Mouse (Mus musculus) ovary, postnatal 36 days (tissue): ENCODE data around the gene Stac2.
A peak's percentile ranks its signal among the peaks of the same experiment; 100 is the strongest.

Source experiments
- DNase-seq: peaks from one replicate; pipeline ENCODE4 v3.0.0; 2022; ENCODE audit warnings: low spot score, mixed read lengths

Stac2 gene

DNA sequence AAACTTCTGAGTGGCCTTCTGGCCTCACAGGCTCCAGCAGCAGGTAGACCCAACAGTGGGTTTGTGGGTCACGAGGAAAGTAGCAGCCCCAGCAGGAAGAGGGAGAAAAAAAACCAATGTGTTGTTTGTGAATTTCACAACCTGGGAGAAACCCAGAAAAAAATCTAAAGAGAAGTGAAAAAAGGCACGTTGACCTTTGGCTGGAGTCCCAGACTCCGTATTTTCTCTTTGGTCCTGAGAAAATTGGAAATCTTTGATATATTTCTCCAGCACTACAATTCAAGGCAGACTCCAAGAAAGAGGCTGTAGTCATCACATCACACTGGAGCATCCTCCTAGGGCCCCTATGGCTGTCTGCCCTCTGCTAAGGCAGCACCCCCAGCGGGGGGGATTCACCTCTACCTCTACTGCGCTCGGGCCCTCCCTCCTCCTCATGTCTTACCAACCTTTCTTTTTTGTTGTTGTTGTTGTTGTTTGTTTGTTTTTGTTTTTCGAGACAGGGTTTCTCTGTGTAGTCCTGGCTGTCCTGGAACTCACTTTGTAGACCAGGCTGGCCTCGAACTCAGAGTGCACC, 55.8 kb downstream of the Stac2 start:
- no peak for DNase-seq

DNA sequence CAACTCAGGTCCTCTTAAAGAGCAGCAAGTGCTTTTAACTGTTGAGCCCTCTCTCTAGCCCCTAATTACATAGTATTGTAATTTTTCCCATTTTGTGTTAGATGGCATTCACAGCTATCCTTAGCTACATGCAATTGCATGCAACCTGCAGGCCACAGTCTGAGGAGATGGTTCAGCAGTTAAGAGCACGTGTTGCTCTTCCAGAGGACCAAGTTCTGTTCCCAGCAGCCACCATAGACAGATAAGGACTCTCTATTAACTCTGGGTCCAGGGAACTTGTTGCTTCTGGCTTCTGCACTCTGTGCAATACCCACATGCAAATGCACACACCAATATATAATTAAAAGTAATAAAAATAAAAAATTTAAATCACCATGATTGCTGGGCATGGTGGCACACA, 56.6 kb downstream of the Stac2 start:
- DNase-seq = no peak

DNA sequence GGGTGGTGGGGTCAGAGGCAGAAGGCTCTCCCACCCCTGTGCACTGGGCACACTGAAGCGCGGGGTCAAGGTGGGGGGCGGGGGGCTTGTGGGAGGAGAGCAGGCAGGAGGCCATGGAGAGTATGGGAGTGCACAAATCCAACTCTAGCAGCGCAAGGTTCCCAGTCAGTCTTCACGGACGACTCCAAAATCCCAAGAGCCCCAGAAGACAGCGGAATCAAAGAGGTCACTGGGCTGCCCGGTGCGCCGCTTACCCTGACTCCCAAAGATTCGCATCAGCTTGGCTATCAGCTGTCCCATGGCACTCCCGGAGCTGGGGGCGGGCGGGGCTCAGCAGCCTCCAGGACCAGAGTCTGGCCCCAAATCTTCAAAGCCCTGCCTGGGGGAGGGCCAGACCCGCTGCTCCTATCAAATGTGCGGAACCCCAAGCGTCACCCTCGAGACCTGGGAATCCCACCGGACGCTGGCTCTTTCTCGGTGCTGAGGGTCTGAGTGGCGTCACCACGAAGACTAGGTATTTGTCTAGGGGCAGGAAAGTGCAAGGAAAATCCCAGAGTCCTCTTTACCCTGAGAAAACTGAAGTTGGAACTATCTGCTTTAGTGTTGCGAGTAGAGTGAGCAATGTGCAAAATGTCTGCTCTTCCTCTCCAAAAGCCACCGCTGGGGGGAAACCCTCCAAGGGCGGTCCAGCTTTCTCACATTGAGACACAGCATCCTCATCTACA, 57.5 kb downstream of the Stac2 start, which contains the start of gene Arl5c:
Gene Arl5c, minus strand, starts transcription at position 618 of the 725 bp plus-strand sequence.
- peak; percentile 56 for DNase-seq

DNA sequence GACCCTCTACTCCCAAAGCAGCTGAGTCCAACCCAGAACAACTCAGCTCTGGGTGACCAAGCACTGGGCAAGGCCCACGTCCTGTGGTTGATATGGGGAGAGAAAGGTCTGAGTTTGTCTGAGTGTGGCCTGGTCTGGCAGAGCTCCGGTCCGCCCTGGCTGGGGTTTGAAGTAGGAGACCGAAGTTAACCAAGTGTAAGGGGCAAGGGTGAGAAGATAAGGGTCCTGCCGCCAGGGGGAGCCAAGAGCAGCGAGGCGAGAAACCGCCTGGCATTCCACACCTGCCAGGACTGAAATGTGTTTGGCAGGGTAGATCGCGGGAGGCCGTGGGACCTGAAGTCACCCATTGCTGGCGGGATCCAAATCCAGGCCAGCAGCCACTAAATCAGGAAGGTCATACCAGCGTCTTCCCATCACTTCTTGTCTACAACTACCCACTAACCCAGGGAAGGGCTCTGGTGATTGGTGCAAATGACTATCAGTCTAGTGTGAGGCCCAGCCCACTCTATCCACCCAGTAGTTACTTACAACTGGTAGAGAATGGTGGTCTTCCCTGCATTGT, 58.6 kb downstream of the Stac2 start:
- peak; percentile 80 for DNase-seq

DNA sequence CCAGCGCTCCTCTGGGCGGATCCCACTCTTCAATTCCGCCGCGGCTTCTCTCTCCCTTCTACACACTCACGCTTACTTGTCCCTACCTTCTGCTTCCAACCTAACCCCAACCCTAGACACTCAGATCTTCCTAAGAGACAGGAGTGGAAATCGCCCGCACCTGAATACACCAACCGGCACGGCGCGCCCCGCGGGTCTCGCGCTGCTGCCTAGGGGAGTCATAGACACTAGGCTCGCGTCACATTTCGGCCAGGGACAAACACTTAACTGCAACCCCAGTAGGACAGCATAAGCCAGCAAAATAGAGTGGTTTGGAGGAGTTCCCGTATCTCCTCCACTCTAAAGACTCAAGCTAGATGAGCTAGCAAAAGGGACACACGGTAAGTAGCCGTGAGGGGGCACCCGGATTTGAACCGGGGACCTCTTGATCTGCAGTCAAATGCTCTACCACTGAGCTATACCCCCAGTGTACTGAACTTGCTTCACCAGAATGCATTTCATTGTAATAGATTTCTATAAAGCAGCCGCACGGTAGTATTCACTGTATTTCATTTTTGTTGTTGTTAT, 64.6 kb downstream of the Stac2 start:
- DNase-seq = peak; percentile 85

DNA sequence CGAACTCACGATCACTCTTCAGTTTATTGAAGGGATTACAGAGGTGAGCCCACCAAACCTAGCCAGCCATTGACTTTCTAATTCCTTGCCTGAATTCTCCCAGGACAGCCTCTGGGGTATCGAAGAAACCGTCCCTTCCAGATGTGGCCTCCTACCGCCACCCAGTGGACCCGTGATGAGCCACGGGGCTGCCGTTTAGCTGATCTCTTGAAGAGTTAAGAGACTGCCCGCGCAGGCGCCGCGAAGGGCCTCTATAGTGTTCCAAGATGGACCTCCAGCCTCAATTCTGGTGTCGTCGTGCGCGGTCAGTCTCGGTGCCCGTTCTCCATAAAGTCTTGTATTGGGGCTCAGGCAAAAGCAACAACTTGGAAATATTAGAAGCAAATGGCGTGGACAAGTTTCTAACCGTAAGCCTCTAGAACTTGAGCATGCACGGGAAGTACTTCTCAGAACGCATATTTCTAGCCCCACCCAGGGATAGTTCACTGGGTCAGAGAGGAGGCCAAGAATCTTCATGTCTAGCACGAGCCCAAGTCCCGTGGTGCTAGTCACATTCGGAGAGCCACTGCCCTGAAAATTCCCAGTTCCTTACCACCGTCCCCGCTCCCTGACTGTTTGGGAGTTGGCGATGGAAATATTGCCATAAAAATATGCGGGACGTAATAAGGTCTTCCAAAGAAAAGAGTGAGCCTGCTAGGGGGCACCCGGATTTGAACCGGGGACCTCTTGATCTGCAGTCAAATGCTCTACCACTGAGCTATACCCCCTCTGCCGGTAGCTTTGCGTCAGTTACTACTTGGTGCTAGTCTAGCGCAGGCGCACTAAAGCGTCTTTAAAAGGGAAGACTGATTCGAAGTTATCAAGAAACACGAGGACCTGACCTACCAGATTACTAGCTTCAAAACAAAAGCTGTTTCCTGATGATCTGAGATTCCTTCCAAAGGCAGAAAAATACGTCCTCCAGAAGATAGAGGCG, 65.4 kb downstream of the Stac2 start:
- DNase-seq = peak; percentile 92

DNA sequence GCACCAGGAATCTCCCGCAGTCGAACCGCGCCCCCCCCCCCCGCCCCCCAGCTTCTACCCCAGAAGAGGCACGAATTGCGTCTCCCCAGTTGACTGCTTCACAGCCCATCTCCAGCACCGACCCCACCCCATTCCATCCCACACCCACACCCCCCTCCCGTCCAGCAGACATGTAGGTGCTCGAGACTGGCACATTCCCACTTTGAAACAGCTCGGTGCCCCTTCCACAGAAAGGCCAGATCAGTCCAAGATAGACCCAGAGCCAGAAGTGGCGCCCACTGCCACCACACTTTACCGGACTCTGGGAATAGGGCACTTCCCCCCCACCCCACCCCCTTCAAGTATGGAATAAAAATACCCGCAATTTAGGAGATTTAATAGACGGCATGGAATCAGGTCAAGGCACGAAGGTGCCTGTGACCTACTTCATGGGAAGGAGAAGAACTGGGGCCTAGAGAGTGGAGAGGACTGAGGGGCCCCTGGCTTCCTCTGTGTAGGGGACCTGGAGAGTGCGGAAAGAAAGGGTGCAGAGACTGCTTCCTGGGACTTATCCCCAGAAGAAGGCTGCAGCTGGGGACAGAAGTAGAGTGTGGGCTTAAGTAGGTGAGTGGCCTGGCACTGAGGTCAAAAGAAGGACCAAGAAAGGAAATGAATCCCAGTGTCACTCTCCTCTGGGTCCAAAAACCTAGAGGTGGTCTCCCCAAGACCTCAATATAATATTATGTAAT, 66.4 kb downstream of the Stac2 start:
- DNase-seq = no peak
